Mouse (Mus musculus) megakaryocyte, embryonic 14.5 days (primary cell): ENCODE results near the gene Mapkapk2.

ENCODE experiments used
- FLI1 ChIP-seq: IDR thresholded peaks from 2 replicates; pipeline ENCODE4 v1.6.1; 2012; ENCODE audit warnings: low read length, inconsistent platforms, mixed read lengths
- GATA1 ChIP-seq: IDR thresholded peaks from 3 replicates; pipeline ENCODE4 v1.6.1; 2012; ENCODE audit warnings: mixed read lengths, low read length, inconsistent platforms, borderline replicate concordance

- TF ChIP-seq GATA1 (no peak), FLI1 (no peak)
Measured at GRCm38 (mm10) chr1:131010201-131011153, 87.1 kb downstream of the Mapkapk2 start.
